Mouse (Mus musculus) heart, embryonic 15.5 days (tissue): ENCODE measurements at regions not wholly inside any gene's neighbourhood (a gene's known extent, or its start where the extent isn't known, plus 50 kb on each side); places are given as distances from the start of the nearest gene placed in this dataset.

Experiments
- ATAC-seq: fragments of 200-750 bp; cut with Nextera tagmentation; replicated peaks from 2 replicates; pipeline ENCODE4 v1.8.0; 2017; ENCODE audit warnings: low read depth, moderate TSS enrichment; ENCODE audit not compliant: insufficient number of reproducible peaks, insufficient read depth, low FRiP score
- H3K27ac ChIP-seq: fragments of 300-500 bp; sonication (generic); 2 replicates; pipeline ENCODE4 v1.5.1; 2015; ENCODE audit warnings: mild to moderate bottlenecking, inconsistent platforms
- H3K27me3 ChIP-seq: fragments of 300-500 bp; sonication (generic); 2 replicates; pipeline ENCODE4 v1.6.1; 2015; ENCODE audit warnings: inconsistent platforms
- H3K36me3 ChIP-seq: fragments of 300-500 bp; sonication (generic); 2 replicates; pipeline ENCODE4 v1.6.1; 2015; ENCODE audit warnings: mild to moderate bottlenecking, inconsistent platforms
- H3K4me1 ChIP-seq: fragments of 300-500 bp; sonication (generic); replicated peaks from 2 replicates; pipeline ENCODE4 v1.6.1; 2015; ENCODE audit warnings: inconsistent platforms
- H3K4me2 ChIP-seq: fragments of 300-500 bp; sonication (generic); 2 replicates; pipeline ENCODE4 v1.6.1; 2015; ENCODE audit warnings: inconsistent platforms, mild to moderate bottlenecking, moderate library complexity
- H3K4me3 ChIP-seq: fragments of 300-500 bp; sonication (generic); 2 replicates; pipeline ENCODE4 v1.5.1; 2015; ENCODE audit warnings: mild to moderate bottlenecking, inconsistent platforms
- H3K9ac ChIP-seq: fragments of 300-500 bp; sonication (generic); 2 replicates; pipeline ENCODE4 v1.6.1; 2015; ENCODE audit warnings: mild to moderate bottlenecking, inconsistent platforms
- H3K9me3 ChIP-seq: fragments of 300-500 bp; sonication (generic); replicated peaks from 2 replicates; pipeline ENCODE4 v1.6.1; 2016; ENCODE audit warnings: inconsistent platforms
- WGBS: fragments of 180-500 bp; shearing (Covaris S2); methylation state at CpG from one replicate; pipeline ENCODE4 v1.1.7; 2015; ENCODE audit warnings: mixed read lengths; 5-methylcytosine and 5-hydroxymethylcytosine counted together

GRCm38 (mm10) chr4:8417821-8418220 lies 179.0 kb upstream of the Car8 start:
- Histone ChIP-seq H3K4me3 (no peak overlapping the region), H3K9ac (no peak overlapping the region), H3K4me2 (no peak overlapping the region), H3K4me1 (0 out of 2 replicates have a peak, but pooled peaks cover 2% of the 10 kb centered on the region), H3K27me3 (no peaks in the 10 kb centered on the region), H3K9me3 (no peaks in the 10 kb centered on the region), H3K27ac (no peak overlapping the region), H3K36me3 (no peaks in the 10 kb centered on the region)
- no peak for ATAC-seq
- 30% methylated on average over 5 of the region's 5 CpGs for WGBS

GRCm38 (mm10) chr4:8413307-8413706 lies 174.5 kb upstream of the Car8 start:
- ATAC-seq = no peak
- Histone ChIP-seq H3K36me3 (no peaks in the 10 kb centered on the region), H3K9ac (no peak overlapping the region), H3K4me1 (0 out of 2 replicates have a peak, but pooled peaks cover 2% of the 10 kb centered on the region), H3K4me2 (no peak overlapping the region), H3K4me3 (no peak overlapping the region), H3K27me3 (no peaks in the 10 kb centered on the region), H3K9me3 (no peaks in the 10 kb centered on the region), H3K27ac (no peak overlapping the region)

GRCm38 (mm10) chr4:8400069-8400468 lies 161.2 kb upstream of the Car8 start:
- H3K9me3 ChIP-seq = no peaks in the 10 kb centered on the region
- no peak overlapping the region for H3K4me2 ChIP-seq
- H3K4me3 ChIP-seq = no peak overlapping the region
- no peaks in the 10 kb centered on the region for H3K27me3 ChIP-seq
- H3K9ac ChIP-seq = no peak overlapping the region
- no peak for ATAC-seq
- H3K27ac ChIP-seq = no peak overlapping the region
- H3K36me3 ChIP-seq = no peaks in the 10 kb centered on the region
- 86% methylated on average over 2 of the region's 2 CpGs for WGBS
- no peaks in the 10 kb centered on the region for H3K4me1 ChIP-seq

GRCm38 (mm10) chr4:8399430-8399829 lies 160.6 kb upstream of the Car8 start:
- no peak for ATAC-seq
- no peaks in the 10 kb centered on the region for H3K4me1 ChIP-seq
- WGBS = 71% methylated on average over 1 of the region's 1 CpGs
- no peak overlapping the region for H3K4me2 ChIP-seq
- no peaks in the 10 kb centered on the region for H3K27me3 ChIP-seq
- no peak overlapping the region for H3K27ac ChIP-seq
- H3K36me3 ChIP-seq = no peaks in the 10 kb centered on the region
- no peak overlapping the region for H3K9ac ChIP-seq
- H3K9me3 ChIP-seq = no peaks in the 10 kb centered on the region
- no peak overlapping the region for H3K4me3 ChIP-seq

- H3K27me3 ChIP-seq = no peaks in the 10 kb centered on the region
- no peak overlapping the region for H3K4me3 ChIP-seq
- 62% methylated on average over 4 of the region's 4 CpGs for WGBS
- no peaks in the 10 kb centered on the region for H3K4me1 ChIP-seq
- no peaks in the 10 kb centered on the region for H3K9me3 ChIP-seq
- H3K36me3 ChIP-seq = no peaks in the 10 kb centered on the region
- H3K27ac ChIP-seq = no peak overlapping the region
- no peak for ATAC-seq
- H3K9ac ChIP-seq = no peak overlapping the region
- no peak overlapping the region for H3K4me2 ChIP-seq
Measured at GRCm38 (mm10) chr4:8398969-8399368, 160.1 kb upstream of the Car8 start.

GRCm38 (mm10) chr4:8383162-8383561 lies 144.3 kb upstream of the Car8 start:
- no peak for ATAC-seq
- no peaks in the 10 kb centered on the region for H3K36me3 ChIP-seq
- H3K27ac ChIP-seq = no peak overlapping the region
- 92% methylated on average over 11 of the region's 11 CpGs for WGBS
- no peak overlapping the region for H3K9ac ChIP-seq
- H3K4me3 ChIP-seq = no peak overlapping the region
- H3K27me3 ChIP-seq = no peaks in the 10 kb centered on the region
- H3K9me3 ChIP-seq = no peaks in the 10 kb centered on the region
- no peaks in the 10 kb centered on the region for H3K4me1 ChIP-seq
- no peak overlapping the region for H3K4me2 ChIP-seq

- Histone ChIP-seq H3K27ac (no peak overlapping the region), H3K9ac (no peak overlapping the region), H3K4me3 (no peak overlapping the region), H3K4me2 (no peak overlapping the region), H3K4me1 (no peaks in the 10 kb centered on the region), H3K9me3 (no peaks in the 10 kb centered on the region), H3K36me3 (no peaks in the 10 kb centered on the region), H3K27me3 (no peaks in the 10 kb centered on the region)
- no peak for ATAC-seq
- WGBS = 68% methylated on average over 3 of the region's 3 CpGs
Measured at GRCm38 (mm10) chr4:8382125-8382417, 143.2 kb upstream of the Car8 start.

- no peaks in the 10 kb centered on the region for H3K27me3 ChIP-seq
- no peak overlapping the region for H3K9ac ChIP-seq
- H3K36me3 ChIP-seq = no peaks in the 10 kb centered on the region
- no peak overlapping the region for H3K4me3 ChIP-seq
- no peaks in the 10 kb centered on the region for H3K4me1 ChIP-seq
- no peak overlapping the region for H3K4me2 ChIP-seq
- no peak overlapping the region for H3K27ac ChIP-seq
- no peak for ATAC-seq
- no peaks in the 10 kb centered on the region for H3K9me3 ChIP-seq
- whole genome bisulfite sequencing = 47% methylated on average over 13 of the region's 13 CpGs
Measured at GRCm38 (mm10) chr4:8381408-8382124, 142.7 kb upstream of the Car8 start.

GRCm38 (mm10) chr4:8380711-8381338 lies 142.0 kb upstream of the Car8 start:
- Histone ChIP-seq H3K4me2 (no peak overlapping the region), H3K9me3 (no peaks in the 10 kb centered on the region), H3K27ac (no peak overlapping the region), H3K36me3 (no peaks in the 10 kb centered on the region), H3K27me3 (no peaks in the 10 kb centered on the region), H3K9ac (no peak overlapping the region), H3K4me3 (no peak overlapping the region), H3K4me1 (0 out of 2 replicates have a peak, but pooled peaks cover 2% of the 10 kb centered on the region)
- 0 out of 2 replicates have a peak, but pooled peaks have one; percentile 43 for ATAC-seq
- WGBS = 37% methylated on average over 5 of the region's 5 CpGs

GRCm38 (mm10) chr4:8374737-8375489 lies 136.1 kb upstream of the Car8 start:
- ATAC-seq = no peak

GRCm38 (mm10) chr4:8374061-8374460 lies 135.2 kb upstream of the Car8 start:
- H3K36me3 ChIP-seq = no peaks in the 10 kb centered on the region
- no peak overlapping the region for H3K9ac ChIP-seq
- no peak overlapping the region for H3K27ac ChIP-seq
- H3K4me2 ChIP-seq = no peak overlapping the region
- WGBS = 64% methylated on average over 3 of the region's 3 CpGs
- no peak overlapping the region for H3K4me3 ChIP-seq
- no peak for ATAC-seq
- 0 out of 2 replicates have a peak, but pooled peaks cover 10% of the 10 kb centered on the region for H3K4me1 ChIP-seq
- H3K27me3 ChIP-seq = no peaks in the 10 kb centered on the region
- no peaks in the 10 kb centered on the region for H3K9me3 ChIP-seq

More at GRCm38 (mm10) chr4:8374737-8375489, 136.1 kb upstream of the Car8 start:
- no peak overlapping the region for H3K4me2 ChIP-seq
- H3K9me3 ChIP-seq = no peaks in the 10 kb centered on the region
- no peak overlapping the region for H3K9ac ChIP-seq
- H3K36me3 ChIP-seq = no peaks in the 10 kb centered on the region
- 73% methylated on average over 6 of the region's 6 CpGs for WGBS
- 0 out of 2 replicates have a peak, but pooled peaks cover 10% of the 10 kb centered on the region for H3K4me1 ChIP-seq
- no peak overlapping the region for H3K27ac ChIP-seq
- no peaks in the 10 kb centered on the region for H3K27me3 ChIP-seq
- no peak overlapping the region for H3K4me3 ChIP-seq
